Mouse (Mus musculus): Measurements from ENCODE around the gene Tmem240.

GRCm38 (mm10) chr4:155790021-155790489 lies 55.5 kb downstream of the Tmem240 start, which contains the start of gene Ankrd65:
- TF ChIP-seq POLR2A (IDR thresholded peaks at IDR 0.05; ENCODE audit: insufficient read length, low read depth) (no peak), MAX (IDR thresholded peaks at IDR 0.05; ENCODE audit: low read depth) (no peak), USF1 (IDR thresholded peaks at IDR 0.05; ENCODE audit: low read depth) (no peak), TCF12 (IDR thresholded peaks at IDR 0.05; ENCODE audit: insufficient read depth, poor library complexity, severe bottlenecking) (no peak), MYOD1 (IDR thresholded peaks at IDR 0.05; ENCODE audit: control insufficient read depth in 1 of 3, insufficient read length in 2 of 3, low read depth in 2 of 3) (no peak)
